Mouse (Mus musculus) embryonic fibroblast, embryonic 13.5 days (primary cell): ENCODE measurements around the gene Pltp. TPM values are rescaled to one million over a fixed set of nuclear protein-coding genes. Genes with fewer than 3 reads are reported as not detected.
A peak's percentile ranks its signal among the peaks of the same experiment; 100 is the strongest.
"Not testable (repeated sequence)": the region's sequence is repeated elsewhere in the genome, so short reads cannot be mapped to it uniquely, and the experiment has no call there.

Experiments
- H3K27ac ChIP-seq: 2 replicates; pipeline ENCODE4 v1.5.1; 2012; ENCODE audit warnings: low read length, control low read depth, inconsistent platforms; ENCODE audit not compliant: insufficient read depth
- H3K4me1 ChIP-seq: 2 replicates; pipeline ENCODE4 v1.6.1; 2011; ENCODE audit warnings: low read length; ENCODE audit not compliant: control insufficient read depth, insufficient read depth
- H3K4me3 ChIP-seq: 2 replicates; pipeline ENCODE4 v1.5.1; 2011; ENCODE audit warnings: mild to moderate bottlenecking, control low read depth, low read length; ENCODE audit not compliant: insufficient read depth
- CTCF ChIP-seq: IDR thresholded peaks from 2 replicates; pipeline ENCODE4 v1.5.1; 2011; ENCODE audit warnings: mild to moderate bottlenecking, control low read depth, low read length, moderate library complexity, borderline replicate concordance; ENCODE audit not compliant: insufficient read depth
- POLR2A ChIP-seq: IDR thresholded peaks from 2 replicates; pipeline ENCODE4 v1.6.1; 2011; ENCODE audit warnings: low read depth, mild to moderate bottlenecking, control low read depth, low read length, moderate library complexity
- polyA plus RNA-seq: library from polyadenylated mRNA; stranded (reverse); fragments of >200 nt; gene quantifications from 2 replicates; pipeline ENCODE4 v1.2.4, GENCODE M21; 2011; ENCODE audit warnings: low read depth; ENCODE audit not compliant: missing spikeins, insufficient read length

The Pltp gene
- polyA plus RNA-seq, 1 experiment: 39.5 TPM

DNA sequence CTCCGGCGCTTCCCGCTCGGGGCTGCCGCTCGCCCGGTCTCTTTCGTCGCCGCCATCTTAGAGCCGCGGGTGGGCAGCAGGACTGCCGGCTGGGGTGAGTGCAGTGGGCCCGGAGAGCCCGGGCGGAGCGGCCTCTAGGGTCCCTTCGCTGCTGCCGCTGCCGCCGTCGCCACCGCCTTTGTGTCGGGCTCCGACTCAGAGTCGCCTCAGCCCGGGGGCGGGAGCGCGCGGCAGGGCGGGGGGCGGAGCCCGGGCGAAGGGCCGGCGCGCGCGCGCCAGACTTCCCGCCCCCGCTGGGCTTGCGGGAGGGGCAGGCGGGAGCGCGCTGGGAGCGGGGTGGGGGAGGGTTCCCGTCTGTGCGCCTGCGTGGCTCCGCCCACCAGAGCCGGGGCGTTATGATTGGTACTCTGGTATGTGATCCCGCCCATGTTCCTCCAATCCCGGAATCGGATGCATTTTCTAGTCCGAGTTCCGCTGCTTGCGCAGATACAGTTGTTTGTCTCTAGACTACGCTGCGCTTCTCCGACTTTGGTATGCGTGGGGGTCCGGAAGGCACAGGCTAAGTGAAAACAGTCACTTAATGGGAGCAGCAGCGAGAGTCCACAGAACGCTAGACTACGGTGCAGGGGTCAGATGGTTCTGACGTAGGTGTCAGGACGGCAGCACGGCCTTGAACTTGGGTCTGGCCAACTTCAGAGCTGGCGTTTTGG lies 22.2 kb upstream of the Pltp start:
- peak overlapping the region; percentile 74 for H3K4me3 ChIP-seq
- H3K4me1 ChIP-seq: peaks cover 4% of the 10 kb centered on the region; the same call in 1 of the 2 replicates
- H3K27ac ChIP-seq: peak overlapping the region; percentile 98
- TF ChIP-seq CTCF: no peak
- TF ChIP-seq POLR2A: peak; percentile 98

DNA sequence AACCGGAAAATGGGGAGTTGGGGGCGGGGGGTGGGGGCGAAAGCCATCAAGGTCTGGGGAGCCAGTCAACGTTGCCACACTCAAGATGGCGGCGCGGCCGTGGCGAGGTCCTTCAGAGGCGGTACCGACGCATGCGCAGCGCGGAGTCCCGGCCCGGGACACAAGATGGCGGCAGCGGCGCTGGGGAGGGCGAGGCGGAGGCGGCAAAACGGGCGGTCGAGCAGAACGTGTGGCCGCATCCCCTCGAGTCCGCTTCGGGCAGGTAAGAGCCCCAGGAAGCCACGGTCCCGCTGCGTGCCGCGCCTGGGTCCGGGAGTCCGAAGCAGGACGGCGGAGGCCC lies 21.7 kb upstream of the Pltp start, which contains the start of gene Pcif1:
Pcif1 (plus strand) TSS at position 77 of the 340 bp plus-strand sequence.
- H3K4me1 ChIP-seq: peaks cover 4% of the 10 kb centered on the region
- TF ChIP-seq CTCF (no peak), POLR2A (peak; percentile 87)
- H3K4me3 ChIP-seq: peak within 1 kb of the TSS; percentile 74
- peak within 1 kb of the TSS; percentile 98 for H3K27ac ChIP-seq

DNA sequence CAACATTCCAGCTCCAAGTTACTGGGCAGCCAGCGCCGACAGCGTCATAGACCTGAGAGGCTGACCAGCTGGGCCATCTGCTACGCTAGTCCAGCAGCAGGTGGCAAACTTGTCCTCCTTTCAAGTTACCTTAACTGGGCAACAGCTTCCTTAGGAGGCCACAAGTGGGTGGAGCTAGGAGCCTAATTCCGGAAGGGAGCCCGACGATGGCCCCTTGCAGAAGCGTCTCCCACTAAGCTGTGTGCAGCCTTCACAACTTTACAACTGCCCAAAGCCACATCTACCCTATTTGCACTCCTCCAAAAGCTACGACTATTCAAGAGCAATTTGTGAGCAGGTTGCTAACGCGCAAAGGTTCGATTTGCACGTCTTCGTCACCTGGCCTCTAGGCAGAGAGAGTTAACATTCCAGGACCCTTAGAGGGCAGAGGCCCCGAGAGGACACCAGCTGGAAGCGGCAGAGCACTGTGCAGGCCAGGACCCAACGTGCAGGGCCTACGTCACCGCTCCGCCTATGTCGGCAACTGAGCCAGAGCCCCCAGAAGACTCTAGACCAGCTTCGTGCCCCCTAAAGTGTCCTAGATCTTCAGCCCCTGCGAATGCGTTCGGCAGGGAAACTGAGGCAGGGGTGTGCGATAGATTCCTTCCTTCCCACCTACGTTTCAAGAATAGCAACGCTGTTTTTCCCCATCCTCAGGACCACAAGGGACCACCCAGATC lies 21.2 kb upstream of the Pltp start:
- 0 out of 2 replicates have a peak, but pooled peaks have one; percentile 60 for TF ChIP-seq POLR2A
- no peak for TF ChIP-seq CTCF
- Histone ChIP-seq H3K27ac (peak overlapping the region; percentile 15; the same call in 1 of the 2 replicates), H3K4me1 (peaks cover 4% of the 10 kb centered on the region), H3K4me3 (peak overlapping the region; percentile 71)

DNA sequence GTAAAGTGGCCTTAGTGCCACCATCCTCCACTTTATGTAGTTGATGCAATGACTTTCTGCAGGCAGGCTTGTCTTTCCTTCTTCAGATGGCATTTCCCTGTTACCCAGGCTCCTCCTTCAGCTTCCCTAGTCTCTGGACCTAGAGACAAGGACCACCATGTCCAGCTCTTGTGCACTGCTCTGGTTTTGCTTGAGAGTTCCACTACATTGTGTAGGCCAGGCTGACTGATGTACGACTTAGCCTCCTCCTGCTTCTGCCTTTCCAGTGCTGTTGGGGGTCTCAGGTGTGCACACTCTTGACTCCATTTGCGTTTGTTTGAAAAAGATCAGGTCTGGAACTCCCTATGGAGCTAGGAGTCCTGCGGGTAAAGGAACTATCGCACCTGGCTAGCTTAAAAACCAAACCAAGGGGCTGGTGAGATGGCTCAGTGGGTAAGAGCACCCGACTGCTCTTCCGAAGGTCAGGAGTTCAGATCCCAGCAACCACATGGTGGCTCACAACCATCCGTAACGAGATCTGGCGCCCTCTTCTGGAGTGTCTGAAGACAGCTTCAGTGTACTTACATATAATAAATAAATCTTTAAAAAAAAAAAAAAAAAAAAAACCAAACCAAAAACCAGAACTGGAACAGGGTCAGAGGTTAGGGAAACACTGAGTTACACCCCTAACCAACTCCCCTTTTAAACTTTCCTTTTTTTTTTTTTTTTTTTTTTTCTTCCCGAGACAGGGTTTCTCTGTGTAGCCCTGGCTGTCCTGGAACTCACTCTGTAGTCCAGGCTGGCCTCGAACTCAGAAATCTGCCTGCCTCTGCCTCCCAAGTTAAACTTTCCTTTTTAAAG lies 20.1 kb upstream of the Pltp start:
- H3K27ac ChIP-seq, H3K4me1 ChIP-seq, H3K4me3 ChIP-seq: not testable (repeated sequence)

DNA sequence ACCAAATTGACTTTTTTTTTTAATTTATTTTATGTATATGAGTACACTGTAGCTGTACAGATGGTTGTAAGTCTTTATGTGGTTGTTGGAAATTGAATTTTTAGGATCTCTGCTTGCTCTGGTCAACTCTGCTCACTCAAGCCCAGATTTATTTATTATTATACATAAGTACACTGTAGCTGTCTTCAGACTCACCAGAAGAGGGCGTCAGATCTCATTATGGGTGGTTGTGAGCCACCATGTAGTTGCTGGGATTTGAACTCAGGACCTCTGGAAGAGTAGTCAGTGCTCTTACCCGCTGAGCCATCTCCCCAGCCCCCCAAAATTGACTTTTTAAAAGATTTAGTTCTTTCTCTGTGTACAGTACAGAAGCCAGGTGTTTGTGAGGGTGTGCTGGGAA lies 18.1 kb upstream of the Pltp start:
- not testable (repeated sequence) for H3K27ac ChIP-seq, H3K4me3 ChIP-seq, H3K4me1 ChIP-seq

DNA sequence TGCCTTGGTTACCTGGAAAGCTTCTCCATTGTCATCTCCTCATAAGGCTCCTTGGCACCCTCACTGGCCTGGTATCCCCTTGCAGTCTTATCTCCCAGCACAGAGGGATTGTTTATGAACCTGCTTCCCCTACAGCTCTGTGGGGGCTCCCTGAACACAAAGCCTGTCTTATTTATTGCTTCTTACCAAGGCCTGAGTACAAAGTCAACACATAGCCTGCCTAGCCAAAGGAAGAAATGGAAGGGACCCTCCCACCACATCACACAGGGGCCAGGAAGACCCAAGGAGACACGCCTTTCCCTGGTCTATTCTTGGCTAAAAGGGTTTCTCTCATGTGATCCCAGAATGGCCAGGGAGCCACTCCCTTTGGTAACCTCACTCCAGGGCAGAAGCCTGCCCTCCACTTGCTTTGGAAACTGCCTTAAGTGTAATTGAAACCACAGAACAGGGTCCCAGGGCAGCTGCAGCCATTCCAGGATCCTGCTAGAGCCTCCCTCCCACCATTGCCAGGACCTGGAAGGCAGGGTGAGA lies 16.8 kb upstream of the Pltp start:
- TF ChIP-seq CTCF: no peak
- 0 out of 2 replicates have a peak, but pooled peaks have one; percentile 50 for TF ChIP-seq POLR2A
- peak overlapping the region; percentile 23; the same call in 1 of the 2 replicates for H3K27ac ChIP-seq
- no peak overlapping the region for H3K4me3 ChIP-seq
- H3K4me1 ChIP-seq: no peaks in the 10 kb centered on the region; the same call in 1 of the 2 replicates

DNA sequence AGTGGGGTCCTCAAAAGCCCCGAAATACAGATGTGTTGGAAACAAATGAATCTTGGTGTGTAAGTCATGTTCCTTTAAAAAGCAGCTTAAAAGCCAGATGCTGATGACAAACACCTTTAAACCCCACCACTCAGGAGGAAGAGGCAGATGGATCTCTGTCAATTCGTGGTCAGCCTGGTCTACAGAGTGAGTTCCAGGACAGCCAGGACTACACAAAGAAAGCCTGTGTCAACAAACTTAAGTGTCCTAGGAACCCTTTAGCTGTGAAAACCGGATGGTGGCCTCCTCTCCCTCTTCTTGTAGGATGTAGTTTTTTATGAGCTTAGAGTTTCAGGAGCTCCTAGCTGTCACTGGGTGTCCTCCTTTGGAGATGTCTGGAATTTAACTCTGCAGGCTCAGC lies 16.1 kb upstream of the Pltp start:
- no peak overlapping the region for H3K27ac ChIP-seq
- no peak overlapping the region for H3K4me3 ChIP-seq
- TF ChIP-seq POLR2A (no peak), CTCF (no peak)
- H3K4me1 ChIP-seq: no peaks in the 10 kb centered on the region; the same call in 1 of the 2 replicates

DNA sequence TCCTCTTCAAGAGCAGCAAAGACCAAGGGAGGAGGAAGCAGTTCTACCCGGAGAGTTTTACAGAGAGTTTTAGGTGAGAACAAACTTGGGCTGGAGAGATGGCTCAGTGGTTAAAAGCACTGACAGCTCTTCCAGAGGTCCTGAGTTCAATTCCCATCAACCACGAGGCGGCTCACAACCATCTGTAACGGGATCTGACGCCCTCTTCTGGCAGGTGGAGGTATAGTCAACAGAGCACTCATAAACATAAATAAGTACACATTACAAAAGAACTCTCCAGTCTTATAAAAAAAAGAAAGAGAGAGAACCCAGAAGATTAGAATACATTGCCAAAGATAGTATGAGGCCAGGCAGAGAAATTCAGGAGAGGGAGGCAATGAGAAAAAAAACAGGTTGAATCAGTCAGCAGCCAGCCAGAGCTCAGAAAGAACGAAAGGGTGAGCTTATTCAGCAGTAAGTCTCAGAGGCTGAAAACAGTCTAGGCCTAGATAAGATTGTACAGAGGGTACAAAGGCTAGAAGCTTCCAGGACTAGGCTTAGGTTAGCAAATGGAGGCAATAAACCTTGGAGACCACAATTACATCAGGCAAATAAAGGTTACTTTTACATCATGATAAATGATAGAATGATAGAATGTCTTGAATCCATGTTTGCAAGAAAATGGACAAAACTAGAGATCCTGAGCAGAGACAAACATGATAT lies 14.2 kb upstream of the Pltp start:
- TF ChIP-seq POLR2A: no peak
- no peak for TF ChIP-seq CTCF
- Histone ChIP-seq H3K4me3 (no peak overlapping the region), H3K4me1 (no peaks in the 10 kb centered on the region; the same call in 1 of the 2 replicates), H3K27ac (no peak overlapping the region)

DNA sequence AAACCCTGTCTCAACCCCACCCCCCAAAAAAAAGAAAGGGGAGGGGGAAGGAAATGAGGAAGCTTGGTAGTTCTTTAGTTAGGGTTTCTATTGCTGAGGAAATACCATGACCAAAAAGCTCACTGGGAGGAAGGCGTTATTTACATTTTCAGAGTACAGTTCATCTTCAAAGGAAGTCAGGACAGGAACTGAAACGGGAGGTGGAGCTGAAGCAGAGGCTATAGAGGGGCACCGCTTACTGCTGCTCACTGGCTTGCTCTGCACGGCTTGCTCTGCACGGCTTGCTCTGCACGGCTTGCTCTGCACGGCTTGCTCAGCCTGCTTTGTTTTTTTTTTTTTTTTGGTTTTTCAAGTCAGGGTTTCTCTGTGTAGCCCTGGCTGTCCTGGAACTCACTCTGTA lies 11.0 kb upstream of the Pltp start:
- no peak overlapping the region for H3K4me3 ChIP-seq
- TF ChIP-seq POLR2A (no peak), CTCF (no peak)
- no peak overlapping the region for H3K27ac ChIP-seq
- peaks cover 4% of the 10 kb centered on the region for H3K4me1 ChIP-seq
